Mouse (Mus musculus): ENCODE results near the gene Atp2c2.
A peak's percentile ranks its signal among the peaks of the same experiment; 100 is the strongest.

Atp2c2 gene

DNA sequence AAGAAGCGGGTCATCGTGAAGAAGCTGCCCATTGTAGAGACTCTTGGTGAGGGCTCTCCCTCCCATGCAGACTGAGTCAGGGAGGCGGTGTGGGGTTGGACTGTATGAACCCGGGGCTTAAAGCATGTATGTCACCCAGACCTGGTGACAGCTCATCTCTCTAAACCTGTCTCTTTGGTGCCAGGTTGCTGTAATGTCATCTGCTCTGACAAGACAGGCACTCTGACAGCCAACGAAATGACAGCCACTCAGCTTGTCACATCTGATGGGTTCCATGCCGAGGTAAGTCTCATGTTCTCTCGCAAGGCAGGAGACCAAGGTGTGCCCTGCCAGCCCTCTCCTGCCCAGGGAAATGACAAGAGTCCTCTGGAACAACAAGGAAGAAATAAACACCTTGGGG lies 42.6 kb downstream of the Atp2c2 start:
- no peak for DNase-seq (ENCODE audit: low read depth, low spot score)

DNA sequence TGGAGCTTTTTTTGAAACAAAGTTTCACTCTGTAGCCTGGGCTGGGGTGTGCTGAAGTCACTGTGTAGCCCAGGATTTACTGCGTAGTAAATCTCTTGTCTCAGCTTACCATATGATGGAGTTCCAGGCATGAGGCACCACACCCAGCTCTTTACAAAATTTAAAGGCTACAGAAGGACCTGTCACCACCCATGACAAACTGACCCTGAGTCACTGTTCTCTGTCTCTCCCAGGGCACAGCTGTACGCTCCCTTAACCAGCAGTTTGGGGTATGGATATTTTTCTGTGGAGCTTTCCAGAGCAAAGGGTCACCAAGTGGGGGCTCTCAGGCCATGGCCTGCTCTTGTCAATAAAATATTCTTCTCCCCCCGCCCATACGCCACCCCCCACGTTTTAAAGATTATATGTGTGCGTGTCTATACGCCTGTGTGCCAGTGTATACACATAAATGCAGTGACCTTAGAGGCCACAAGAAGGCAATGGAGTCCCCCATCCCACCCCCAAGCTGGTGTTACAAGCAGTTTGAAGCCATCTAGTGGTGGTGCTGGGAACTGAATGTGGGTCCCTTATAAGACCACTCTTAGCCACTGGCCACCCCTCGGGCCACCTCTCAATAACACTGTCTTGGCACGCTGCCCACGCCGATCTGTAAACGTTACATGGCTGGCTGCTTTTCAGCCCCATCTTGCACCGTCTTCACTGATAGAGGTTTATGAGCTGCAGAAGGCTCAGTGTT lies 43.6 kb downstream of the Atp2c2 start:
- DNase-seq (ENCODE audit: low read depth, low spot score), result peak; percentile 84

- DNase-seq (ENCODE audit: low read depth, low spot score), result no peak
Measured at GRCm38 (mm10) chr8:119744604-119745003, 44.8 kb downstream of the Atp2c2 start.

DNA sequence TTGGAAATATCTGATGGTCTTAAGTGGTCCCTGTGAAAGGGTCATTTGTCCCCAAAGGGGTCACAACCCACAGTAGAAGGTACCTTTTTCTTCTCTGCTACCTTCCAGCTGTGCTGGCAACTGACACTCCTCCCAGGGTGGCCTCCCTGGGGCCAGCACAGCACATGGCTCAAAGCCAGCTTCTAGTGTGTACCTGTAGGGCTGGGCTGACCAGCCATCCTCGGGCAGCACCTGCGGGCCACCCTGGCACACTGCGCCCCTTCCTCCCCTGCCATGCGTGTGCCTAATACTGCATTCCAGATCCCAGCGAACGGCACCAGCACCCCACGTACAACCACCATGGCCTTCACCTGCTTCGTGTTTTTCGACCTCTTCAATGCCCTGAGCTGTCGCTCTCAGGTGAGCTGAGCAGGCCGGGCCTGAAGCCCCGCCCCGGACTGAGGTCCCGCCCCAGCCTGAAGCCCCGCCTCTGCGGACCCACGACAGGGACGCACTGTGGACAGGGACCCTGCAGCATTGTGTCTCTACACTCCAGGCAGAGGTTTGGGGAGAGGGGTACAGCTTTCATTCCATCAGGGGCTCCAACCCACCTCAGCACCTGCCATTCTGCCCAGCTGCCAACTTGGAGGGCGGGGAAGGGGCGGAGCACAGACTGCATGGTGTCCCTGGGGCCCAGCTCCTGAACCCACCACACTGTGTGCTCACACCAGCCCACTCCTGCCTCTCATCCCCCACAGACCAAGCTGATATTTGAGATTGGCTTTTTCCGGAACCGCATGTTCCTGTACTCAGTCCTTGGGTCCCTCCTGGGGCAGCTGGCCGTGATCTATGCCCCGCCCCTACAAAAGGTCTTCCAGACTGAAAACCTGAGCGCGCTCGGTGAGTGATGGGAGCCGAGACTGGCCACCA lies 55.7 kb downstream of the Atp2c2 start:
- DNase-seq (ENCODE audit: low read depth, low spot score), result peak; percentile 35

DNA sequence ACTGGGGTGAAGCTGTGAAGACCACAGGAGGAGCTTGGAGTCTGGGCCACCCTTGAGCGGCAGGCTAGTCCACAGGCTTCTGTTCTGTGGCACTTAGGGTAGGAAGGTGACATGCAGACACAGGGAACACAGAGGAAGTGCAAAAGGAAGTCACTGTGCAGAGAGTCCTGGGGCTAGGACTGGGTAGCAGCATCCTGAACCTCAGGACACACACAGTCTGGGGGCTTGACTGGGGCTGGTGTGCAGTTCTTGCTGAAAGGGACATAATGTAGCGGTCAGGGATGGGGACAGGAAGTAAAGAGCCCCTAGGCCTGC lies 56.3 kb downstream of the Atp2c2 start:
- no peak for DNase-seq (ENCODE audit: low read depth, low spot score)

DNA sequence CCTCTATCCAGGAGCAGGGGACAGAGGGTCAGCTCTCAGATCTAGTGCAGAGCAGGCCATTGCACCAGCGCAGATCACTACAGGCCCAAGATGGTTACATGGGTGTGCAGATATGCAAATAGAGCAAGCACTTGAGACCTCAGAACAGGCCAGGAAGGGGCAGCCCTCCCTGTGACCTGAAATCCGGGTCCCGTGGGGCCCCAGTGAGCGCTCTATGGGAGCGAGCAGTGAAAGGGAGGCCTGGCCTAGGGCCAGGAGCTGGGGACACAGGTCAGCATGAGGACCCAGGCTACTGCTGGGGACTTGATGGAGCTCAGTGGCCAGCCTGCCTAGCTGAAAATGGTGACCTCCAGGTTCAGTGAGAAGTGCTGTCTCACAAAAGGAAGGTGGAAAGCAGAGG lies 56.7 kb downstream of the Atp2c2 start:
- no peak for DNase-seq (ENCODE audit: low read depth, low spot score)

DNA sequence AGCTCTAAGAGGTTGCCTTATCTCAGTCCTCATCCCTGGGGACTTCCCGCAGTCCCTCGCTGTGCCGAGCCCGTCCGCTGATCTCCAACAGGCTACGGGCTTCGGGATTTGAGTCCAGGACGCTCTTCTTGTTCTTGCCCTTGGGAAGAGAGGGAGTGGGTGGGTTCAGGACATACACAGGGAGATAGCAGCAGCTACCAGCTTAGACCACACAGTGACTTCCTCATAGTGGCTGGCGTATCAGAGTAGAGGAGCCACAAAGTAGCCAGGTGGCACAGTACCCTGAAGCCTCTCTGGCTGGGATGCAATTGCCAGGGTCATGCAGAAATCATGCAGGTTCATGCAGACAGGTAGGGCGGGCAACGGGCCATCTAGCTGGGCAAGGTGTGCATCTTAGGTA lies 61.9 kb downstream of the Atp2c2 start:
- no peak for DNase-seq (ENCODE audit: low read depth, low spot score)

DNA sequence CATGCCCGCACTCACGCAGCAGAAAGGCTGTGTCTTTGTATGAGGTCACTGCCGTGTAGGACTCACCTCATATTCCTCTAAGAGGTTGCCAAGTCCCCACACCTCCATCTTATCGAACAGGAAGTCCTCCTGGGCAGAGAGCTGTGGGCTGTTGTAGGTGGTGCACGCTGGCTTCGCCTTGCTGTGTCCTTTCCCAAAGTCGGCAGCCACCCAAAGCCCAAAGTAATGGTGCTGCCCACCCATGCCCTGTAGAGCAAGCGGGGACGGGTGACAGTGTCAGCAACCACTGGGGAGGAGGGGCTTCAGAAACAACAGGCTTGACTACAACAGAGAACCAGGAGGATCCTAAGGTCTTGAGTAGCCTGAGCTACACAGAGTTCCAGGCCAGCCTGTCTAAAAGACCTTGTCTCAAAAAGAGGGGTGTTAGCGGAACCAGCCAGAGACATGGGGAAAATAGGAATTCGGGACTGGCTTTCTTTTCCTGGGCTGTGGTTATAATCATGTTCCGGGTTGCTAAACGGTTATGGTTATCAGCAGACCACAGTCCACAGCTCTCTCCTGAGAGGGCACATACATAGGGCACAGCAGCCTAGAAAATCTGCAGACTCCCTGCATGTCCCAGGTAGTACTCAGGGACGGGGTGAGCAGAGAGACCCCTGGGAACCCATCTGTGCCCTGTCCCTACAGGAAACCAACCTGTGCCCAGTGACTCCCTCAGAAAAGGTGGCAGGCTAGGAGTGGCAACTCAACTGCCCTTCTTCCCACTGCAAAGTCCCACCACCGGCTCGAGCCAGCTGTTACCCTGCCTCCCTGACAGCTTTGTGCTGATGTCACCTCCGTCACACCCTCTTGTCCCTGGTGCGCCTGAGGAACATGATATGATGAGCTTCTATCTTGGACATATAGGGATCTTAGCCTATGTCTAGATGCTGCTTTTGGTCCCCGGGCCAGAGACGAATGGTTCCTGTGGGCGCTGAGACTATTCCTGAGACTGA lies 62.7 kb downstream of the Atp2c2 start:
- no peak for DNase-seq (ENCODE audit: low read depth, low spot score)

DNA sequence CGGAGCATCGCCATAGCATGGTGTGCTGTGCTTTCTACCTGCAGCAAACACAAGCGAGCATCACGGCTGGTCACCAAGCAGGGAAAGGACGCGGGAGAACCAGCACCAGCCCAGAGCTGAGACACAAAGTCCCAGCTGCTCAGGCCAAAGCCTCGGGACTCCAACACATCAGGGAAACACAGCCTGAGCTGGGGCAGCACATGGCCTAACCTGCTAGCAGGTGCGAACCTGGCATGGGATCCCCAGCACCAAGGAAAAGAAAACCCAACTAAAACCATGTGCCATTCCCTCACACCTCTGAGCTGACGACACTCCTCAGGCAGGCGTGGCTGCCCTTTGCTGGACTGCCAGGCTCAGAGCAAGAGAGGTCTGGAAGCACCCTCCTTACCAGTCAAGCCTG lies 65.5 kb downstream of the Atp2c2 start:
- no peak for DNase-seq (ENCODE audit: low read depth, low spot score)

- peak; percentile 59 for DNase-seq (ENCODE audit: low read depth, low spot score)
Measured at GRCm38 (mm10) chr8:119765761-119766444, 66.1 kb downstream of the Atp2c2 start.

DNA sequence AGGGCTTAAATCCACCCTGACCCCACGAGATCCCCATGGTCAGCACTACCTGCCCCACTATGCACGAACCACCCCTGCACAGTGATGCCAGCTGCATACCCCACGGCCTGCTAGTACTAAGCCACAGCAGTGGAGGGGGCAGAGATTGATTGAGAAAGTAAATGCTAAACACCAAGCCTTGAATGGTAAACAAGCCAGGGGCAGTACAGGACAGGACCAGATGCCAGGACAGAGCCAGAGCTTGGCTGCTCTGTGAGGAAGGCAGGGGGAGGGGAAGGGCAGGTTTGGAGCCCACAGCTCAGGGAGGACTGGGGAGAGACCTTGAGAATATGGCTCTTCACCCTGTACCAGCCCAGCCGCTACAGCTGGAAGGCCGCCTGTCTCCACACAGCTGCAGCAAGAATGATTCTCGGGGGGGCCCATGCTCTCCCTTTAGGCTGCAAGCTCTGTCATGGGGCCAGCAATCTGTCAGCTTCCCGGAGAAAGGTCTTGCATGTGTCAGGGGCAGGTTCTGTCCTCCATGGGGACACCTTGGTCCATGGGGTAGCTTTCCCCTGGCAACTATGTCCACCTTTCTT lies 76.9 kb downstream of the Atp2c2 start:
- no peak for DNase-seq (ENCODE audit: low read depth, low spot score)

- no peak for DNase-seq (ENCODE audit: low read depth, low spot score)
Measured at GRCm38 (mm10) chr8:119777765-119778164, 78.0 kb downstream of the Atp2c2 start.

- DNase-seq (ENCODE audit: low read depth, low spot score), result peak; percentile 98
Measured at GRCm38 (mm10) chr8:119778263-119778662, 78.5 kb downstream of the Atp2c2 start, which contains the start of gene Tldc1. TSS of gene Tldc1 (minus strand) at chr8:119778416.

DNA sequence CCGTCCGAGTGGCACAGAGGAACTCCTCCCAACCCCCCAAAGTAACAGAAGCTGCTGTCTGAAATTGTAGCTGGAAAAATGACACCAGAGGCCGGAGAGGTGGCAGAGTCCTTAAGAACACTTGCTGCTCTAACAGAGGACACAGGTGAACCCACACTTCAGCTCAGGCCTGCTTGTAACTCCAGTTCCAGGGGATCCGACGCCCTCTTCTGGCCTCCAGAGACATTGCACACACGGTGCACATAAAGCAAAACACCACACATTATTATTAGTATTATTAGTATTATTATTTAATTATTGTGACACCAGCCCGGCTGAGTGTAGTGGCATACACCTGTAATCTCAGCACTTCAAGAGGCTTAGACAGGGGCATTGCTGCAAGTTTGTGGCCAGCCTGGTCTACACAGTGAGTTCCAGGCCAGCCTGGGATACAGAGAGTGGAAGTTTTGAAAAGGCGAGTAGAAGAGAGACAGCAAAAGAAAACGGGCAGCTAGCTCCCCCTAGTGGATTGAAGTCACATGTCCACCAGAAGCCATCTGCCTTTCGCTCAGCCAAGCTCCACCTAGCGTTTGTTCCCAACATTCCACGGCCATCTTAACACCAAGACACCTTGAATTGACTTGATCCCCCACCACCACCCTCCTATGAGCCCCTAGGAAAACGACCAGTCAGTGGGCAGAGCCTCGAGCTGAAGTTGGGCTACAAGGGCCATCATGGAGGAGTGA lies 79.4 kb downstream of the Atp2c2 start:
- DNase-seq (ENCODE audit: low read depth, low spot score), result peak; percentile 94

GRCm38 (mm10) chr8:119780402-119781049 lies 80.7 kb downstream of the Atp2c2 start:
- DNase-seq (ENCODE audit: low read depth, low spot score), result no peak

DNA sequence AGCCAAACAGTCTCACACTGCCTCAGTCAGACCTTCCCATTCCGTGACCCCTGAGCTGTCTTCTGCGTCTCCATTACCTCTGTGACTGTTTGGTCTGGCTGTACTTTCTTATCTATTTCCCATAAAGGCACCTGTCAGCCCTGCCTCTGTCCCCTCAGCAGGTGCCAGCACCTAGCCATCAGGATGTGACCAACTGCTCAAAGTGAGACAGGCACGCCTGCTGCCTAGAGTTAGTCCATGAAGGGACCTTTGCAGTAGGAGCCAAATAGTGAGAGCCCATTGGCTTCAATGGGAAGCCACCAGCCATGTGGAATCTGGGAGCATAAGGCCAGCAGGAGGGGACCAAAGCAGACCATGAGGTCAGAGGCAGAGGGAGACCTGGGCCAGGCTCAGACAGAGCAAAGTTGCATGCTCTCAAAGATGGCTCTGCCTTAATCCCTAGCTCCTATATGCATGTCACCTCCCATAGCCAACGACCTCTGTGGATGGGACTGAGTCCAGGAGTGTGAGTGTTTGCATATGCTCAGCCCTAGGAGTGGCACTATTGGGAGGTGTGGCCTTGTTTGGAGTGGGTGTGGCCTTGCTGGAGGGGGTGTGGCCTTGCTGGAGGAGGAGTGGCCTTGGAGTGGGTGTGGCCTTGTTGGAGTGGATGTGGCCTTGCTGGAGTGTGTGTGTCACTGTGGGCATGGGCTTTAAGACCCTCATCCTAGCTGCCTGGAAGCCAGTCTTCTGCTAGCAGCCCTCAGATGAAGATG lies 81.5 kb downstream of the Atp2c2 start:
- peak; percentile 75 for DNase-seq (ENCODE audit: low read depth, low spot score)

DNA sequence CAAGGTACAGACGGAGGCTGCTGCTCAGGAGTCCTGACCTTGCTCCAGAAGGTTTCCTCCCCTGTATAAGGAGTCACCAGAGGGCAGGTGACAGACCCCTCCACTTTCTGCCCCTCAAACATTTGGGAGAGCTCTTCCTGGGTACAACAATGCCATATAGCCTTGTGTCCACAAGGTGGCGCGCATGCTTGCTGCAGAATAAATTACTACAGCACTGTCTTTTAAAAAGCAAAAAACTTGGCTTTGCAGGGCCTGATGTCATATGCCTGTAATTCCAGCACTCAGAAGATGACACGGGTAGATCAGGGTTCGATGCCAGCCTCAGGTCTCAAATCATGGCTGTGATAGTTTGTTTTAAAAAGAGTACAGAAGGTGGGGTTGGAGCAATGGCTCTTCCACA lies 82.9 kb downstream of the Atp2c2 start:
- peak; percentile 70 for DNase-seq (ENCODE audit: low read depth, low spot score)

- no peak for DNase-seq (ENCODE audit: low read depth, low spot score)
Measured at GRCm38 (mm10) chr8:119783579-119783978, 83.8 kb downstream of the Atp2c2 start.

- no peak for DNase-seq (ENCODE audit: low read depth, low spot score)
Measured at GRCm38 (mm10) chr8:119784141-119784574, 84.3 kb downstream of the Atp2c2 start.
